Mouse (Mus musculus) thymus, adult 2 months (tissue): Measurements from ENCODE around the gene Coq8a. TPM values are rescaled to one million over a fixed set of nuclear protein-coding genes. Genes with fewer than 3 reads are reported as not detected.

ENCODE experiments used
- DNase-seq: peaks from one replicate; pipeline ENCODE4 v3.0.0; 2021
- H3K27ac ChIP-seq: fragments of 200-500 bp; 2 replicates; pipeline ENCODE4 v1.5.1; 2012; ENCODE audit warnings: low read length, control low read depth; ENCODE audit not compliant: control insufficient read depth, insufficient read depth
- H3K27me3 ChIP-seq: fragments of 200-500 bp; 2 replicates; pipeline ENCODE4 v1.6.1; 2012; ENCODE audit warnings: mild to moderate bottlenecking, low read length, moderate library complexity, mixed read lengths; ENCODE audit not compliant: control insufficient read depth, insufficient read depth
- H3K36me3 ChIP-seq: fragments of 200-500 bp; 2 replicates; pipeline ENCODE4 v1.6.1; 2012; ENCODE audit warnings: mild to moderate bottlenecking, low read length, moderate library complexity; ENCODE audit not compliant: control insufficient read depth, insufficient read depth
- H3K4me1 ChIP-seq: fragments of 200-500 bp; replicated peaks from 2 replicates; pipeline ENCODE4 v1.6.1; 2012; ENCODE audit warnings: low read length; ENCODE audit not compliant: control insufficient read depth, insufficient read depth
- H3K4me3 ChIP-seq: fragments of 200-500 bp; 2 replicates; pipeline ENCODE4 v1.5.1; 2012; ENCODE audit warnings: mild to moderate bottlenecking, low read length, control low read depth, moderate library complexity; ENCODE audit not compliant: control insufficient read depth, insufficient read depth
- CTCF ChIP-seq: fragments of 200-500 bp; IDR thresholded peaks from 2 replicates; pipeline ENCODE4 v1.5.1; 2012; ENCODE audit warnings: mild to moderate bottlenecking, control low read depth, low read length, moderate library complexity, borderline replicate concordance; ENCODE audit not compliant: control insufficient read depth, poor library complexity, insufficient read depth; ENCODE audit errors: extremely low read depth
- POLR2A ChIP-seq: fragments of 200-500 bp; IDR thresholded peaks from 2 replicates; pipeline ENCODE4 v1.6.1; 2012; ENCODE audit warnings: mild to moderate bottlenecking, low read length, control low read depth, moderate library complexity; ENCODE audit not compliant: control insufficient read depth, poor library complexity, insufficient read depth; ENCODE audit errors: extremely low read depth
- WGBS: fragments of 180-500 bp; shearing (Covaris S2); methylation state at CpG from one replicate; pipeline ENCODE4 v1.1.7; 2018; 5-methylcytosine and 5-hydroxymethylcytosine counted together
- polyA plus RNA-seq: library from polyadenylated mRNA; depleted of rRNA; stranded (reverse); fragments of >200 nt; gene quantifications from 2 replicates; pipeline ENCODE4 v1.2.3, GENCODE M21; 2012

The Coq8a gene
- polyA plus RNA-seq, 1 experiment = 51.0 TPM

DNA sequence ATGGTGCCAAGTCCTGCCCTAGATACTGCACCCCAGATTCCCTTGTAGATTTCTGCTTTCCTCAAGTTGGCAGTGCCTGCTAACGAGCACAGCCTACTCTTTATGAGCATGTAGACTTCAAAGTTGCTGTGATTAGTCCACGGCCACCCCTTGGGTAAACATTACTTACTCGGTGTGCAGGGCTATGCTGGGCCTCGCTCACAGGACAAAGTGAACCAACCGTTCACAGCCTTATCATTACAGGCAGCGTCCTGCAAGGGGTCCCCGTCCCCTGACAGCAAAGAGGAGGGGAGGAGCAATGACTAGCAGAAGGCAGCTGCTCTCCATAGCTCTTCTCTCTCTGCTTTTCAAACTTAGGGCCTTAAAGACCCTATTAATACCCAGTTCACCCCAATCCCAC lies 14.6 kb downstream of the Coq8a start:
- DNase-seq = no peak
- no peak overlapping the region for H3K4me3 ChIP-seq
- no peak overlapping the region for H3K27ac ChIP-seq
- TF ChIP-seq CTCF = no peak
- no peak for TF ChIP-seq POLR2A
- no peaks in the 10 kb centered on the region for H3K27me3 ChIP-seq
- 95% methylated on average over 7 of the region's 7 CpGs for WGBS
- H3K36me3 ChIP-seq = no peaks in the 10 kb centered on the region
- no peaks in the 10 kb centered on the region for H3K4me1 ChIP-seq

DNA sequence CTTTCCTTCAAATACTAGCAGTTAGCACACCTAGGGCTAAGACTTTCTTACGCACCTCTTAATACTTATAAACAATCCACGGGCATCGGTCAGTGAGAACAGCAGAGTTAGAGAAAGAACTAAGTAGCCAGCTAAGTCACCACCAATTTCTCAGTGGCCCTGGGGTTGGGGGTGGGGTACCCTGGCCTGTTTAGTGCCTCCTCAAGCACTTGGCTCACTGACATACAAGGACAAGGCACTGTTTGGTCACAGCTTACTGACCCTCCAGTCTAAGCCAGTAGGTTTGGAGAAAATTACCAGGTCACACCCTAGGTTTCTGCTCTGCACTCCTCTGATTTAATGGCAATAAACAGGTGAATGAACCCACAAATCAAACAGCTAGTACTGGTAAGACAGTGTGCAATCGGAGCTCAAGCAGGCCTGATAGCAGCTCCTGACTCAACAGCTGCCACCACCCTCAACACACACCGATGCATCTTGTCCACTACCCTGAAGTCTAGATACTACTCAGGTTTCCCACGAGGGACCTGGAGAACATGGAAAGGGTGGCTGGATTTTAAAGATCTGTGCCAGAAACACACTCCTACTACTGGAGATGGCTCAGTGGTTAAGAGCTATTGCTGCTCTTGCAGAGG lies 15.8 kb downstream of the Coq8a start:
- H3K27ac ChIP-seq = no peak overlapping the region
- no peaks in the 10 kb centered on the region for H3K36me3 ChIP-seq
- H3K4me3 ChIP-seq = no peak overlapping the region
- H3K27me3 ChIP-seq = no peaks in the 10 kb centered on the region
- H3K4me1 ChIP-seq = no peaks in the 10 kb centered on the region
- WGBS = 94% methylated on average over 6 of the region's 6 CpGs
- TF ChIP-seq POLR2A = no peak
- TF ChIP-seq CTCF = no peak
- DNase-seq = no peak

DNA sequence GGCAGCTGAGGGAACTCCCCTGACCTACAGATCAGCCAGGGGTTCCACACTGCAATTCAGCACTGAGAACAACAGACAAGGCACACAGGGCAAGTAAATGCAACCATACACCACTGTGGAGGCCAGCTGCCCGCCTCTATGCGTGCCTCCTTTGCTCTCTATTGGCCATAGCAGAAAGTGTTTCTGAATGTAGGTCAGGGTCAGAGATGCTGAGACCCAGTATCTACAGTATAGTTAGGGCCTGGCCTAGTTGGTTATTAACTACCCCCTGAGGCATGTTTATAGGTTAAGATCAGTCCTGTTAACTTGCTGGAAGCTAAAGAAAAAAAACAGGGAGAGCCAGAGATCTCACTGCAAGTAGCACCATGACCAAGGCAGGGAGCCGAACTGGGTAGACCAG lies 16.7 kb downstream of the Coq8a start:
- H3K36me3 ChIP-seq = no peaks in the 10 kb centered on the region
- H3K27me3 ChIP-seq = no peaks in the 10 kb centered on the region
- no peak for DNase-seq
- TF ChIP-seq POLR2A (no peak), CTCF (no peak)
- H3K4me3 ChIP-seq = no peak overlapping the region
- no peak overlapping the region for H3K27ac ChIP-seq
- WGBS = 95% methylated on average over 3 of the region's 3 CpGs
- H3K4me1 ChIP-seq = no peaks in the 10 kb centered on the region

DNA sequence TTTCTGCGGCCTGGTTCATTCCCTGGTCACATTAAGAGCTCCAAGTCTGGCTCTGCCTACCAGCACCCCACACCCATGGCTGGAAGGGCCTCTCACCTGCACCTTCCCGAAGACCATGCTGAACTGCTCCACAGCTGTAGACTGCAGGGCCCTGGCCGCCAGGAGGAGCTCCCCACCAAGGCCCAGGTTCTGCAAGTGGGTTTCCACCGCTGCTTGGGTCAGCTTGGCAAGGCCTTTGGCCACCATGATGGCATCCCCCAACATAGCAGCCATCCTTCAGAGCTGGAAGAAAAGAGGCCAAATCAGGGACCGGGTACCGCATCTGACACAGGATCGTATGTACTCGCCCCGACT lies 17.5 kb downstream of the Coq8a start:
- Histone ChIP-seq H3K27ac (no peak overlapping the region), H3K36me3 (no peaks in the 10 kb centered on the region), H3K4me3 (no peak overlapping the region), H3K27me3 (no peaks in the 10 kb centered on the region), H3K4me1 (no peaks in the 10 kb centered on the region)
- TF ChIP-seq POLR2A (no peak), CTCF (no peak)
- WGBS = 94% methylated on average over 9 of the region's 9 CpGs
- no peak for DNase-seq

DNA sequence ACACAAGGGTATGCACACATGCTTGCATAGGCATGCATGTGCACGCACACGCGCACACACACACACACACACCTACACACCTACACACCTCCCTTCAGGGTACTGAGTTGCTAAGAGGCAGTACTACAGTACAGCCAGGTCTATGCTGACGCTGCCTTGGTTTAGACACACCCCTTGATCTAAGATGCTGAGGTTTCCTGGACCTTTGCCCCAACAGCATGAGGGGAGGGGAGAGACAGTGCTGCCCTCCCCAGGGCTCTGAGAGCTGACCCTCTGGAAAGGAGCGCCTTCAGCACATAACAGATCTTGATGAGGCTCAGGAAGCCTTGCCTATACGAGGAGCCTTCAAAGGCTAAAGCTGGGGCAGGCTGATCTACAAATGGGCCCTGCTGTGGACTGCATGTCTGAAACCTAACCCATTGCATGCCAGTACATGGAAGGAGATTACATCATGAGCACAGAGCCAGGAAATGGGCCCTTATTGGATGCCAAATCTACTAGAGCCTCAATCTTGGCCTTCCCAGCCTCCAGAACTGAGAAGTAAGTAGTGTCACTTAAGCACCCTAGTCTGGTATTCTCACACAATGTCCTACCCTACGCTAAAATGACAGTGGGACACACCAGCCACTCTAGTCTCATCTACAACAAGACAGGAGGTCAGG lies 18.0 kb downstream of the Coq8a start:
- Histone ChIP-seq H3K4me1 (no peaks in the 10 kb centered on the region), H3K4me3 (no peak overlapping the region), H3K27ac (no peak overlapping the region), H3K27me3 (no peaks in the 10 kb centered on the region), H3K36me3 (no peaks in the 10 kb centered on the region)
- TF ChIP-seq CTCF (no peak), POLR2A (no peak)
- no peak for DNase-seq
- 95% methylated on average over 7 of the region's 7 CpGs for WGBS

DNA sequence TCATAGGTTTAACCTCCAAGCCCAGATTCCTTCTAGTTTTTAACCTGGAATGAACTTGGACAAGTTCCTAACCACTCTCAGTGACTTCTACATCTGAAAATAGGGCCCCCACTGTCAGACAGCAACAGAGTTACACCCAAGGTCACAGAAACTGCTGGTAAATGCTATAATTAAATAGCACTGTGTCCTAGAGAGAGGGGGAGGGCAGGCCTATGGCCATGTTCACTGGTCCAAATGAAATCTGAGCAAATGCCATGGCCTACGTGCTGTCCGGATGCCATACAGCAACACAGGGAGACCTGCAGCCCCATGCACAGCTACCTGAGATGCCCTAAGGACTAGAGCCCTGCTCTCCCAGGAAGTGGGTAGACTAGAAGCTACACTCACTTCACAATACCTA lies 19.6 kb downstream of the Coq8a start:
- Histone ChIP-seq H3K36me3 (no peaks in the 10 kb centered on the region), H3K27ac (no peak overlapping the region), H3K4me3 (no peak overlapping the region), H3K27me3 (no peaks in the 10 kb centered on the region), H3K4me1 (no peaks in the 10 kb centered on the region)
- WGBS = 95% methylated on average over 2 of the region's 2 CpGs
- DNase-seq = no peak
- TF ChIP-seq CTCF (no peak), POLR2A (no peak)
